Mouse (Mus musculus) layer of hippocampus, postnatal 14 days (tissue): ENCODE results near the gene Gsta3. TPM values are rescaled to one million over a fixed set of nuclear protein-coding genes. Genes with fewer than 3 reads are reported as not detected.
A peak's percentile ranks its signal among the peaks of the same experiment; 100 is the strongest.

Source experiments
- DNase-seq, 2 experiments: peaks; one replicate each; pipeline ENCODE4 v3.0.0; 2021 to 2022; ENCODE audit warnings: low spot score in 2 of 2, mixed read lengths in 1 of 2
- total RNA-seq, 2 experiments: library from RNA; stranded (reverse); gene quantifications; 2 replicates each; pipeline ENCODE4 v1.2.3; 2021

Gene Gsta3
- total RNA-seq, 2 experiments from 2014 or later = 0.53 to 1.6 TPM

GRCm38 (mm10) chr1:21296169-21296568 is 55.8 kb downstream of the Gsta3 start:
- DNase-seq = no peak

GRCm38 (mm10) chr1:21298114-21298513 is 57.7 kb downstream of the Gsta3 start:
- no peak for DNase-seq

- no peak for DNase-seq
These were observed 59.4 kb downstream of the Gsta3 start for GRCm38 (mm10) chr1:21299826-21300225.

- DNase-seq = no peak
These were observed 61.3 kb downstream of the Gsta3 start for GRCm38 (mm10) chr1:21301686-21302085.

- no peak for DNase-seq
These were observed 63.8 kb downstream of the Gsta3 start for GRCm38 (mm10) chr1:21304174-21304573.

GRCm38 (mm10) chr1:21304646-21305045 is 64.3 kb downstream of the Gsta3 start:
- DNase-seq = no peak

GRCm38 (mm10) chr1:21305443-21305842 is 65.1 kb downstream of the Gsta3 start:
- peak in 1 of 2 experiments; percentile 1 for DNase-seq

- no peak for DNase-seq
These were observed 73.9 kb downstream of the Gsta3 start for GRCm38 (mm10) chr1:21314336-21314735.

Other genes starting within 250 kb of the Gsta3 start
- 1 to 10 TPM; 1.9 to 2.3 TPM for gene Tram2, start 161.4 kb upstream of the Gsta3 start, total RNA-seq
- 10 to 100 TPM; 20.8 to 21.9 TPM for gene Tmem14a, start 22.0 kb upstream of the Gsta3 start, total RNA-seq
- gene Khdc1a, start 109.1 kb downstream of the Gsta3 start, total RNA-seq = not detected
- gene Khdc1c, start 127.7 kb downstream of the Gsta3 start, total RNA-seq = not detected
- not detected for gene Khdc1b, start 143.0 kb downstream of the Gsta3 start, total RNA-seq